Mouse (Mus musculus): ENCODE results near the gene Zfp553. TPM values are rescaled to one million over a fixed set of nuclear protein-coding genes. Genes with fewer than 3 reads are reported as not detected.

Gene Zfp553
- polyA plus RNA-seq (2016; fragmentation: Nextera tagmentation; extraction: Ambion mirVana): 79.4 and 82.0 TPM in 2 replicates

DNA sequence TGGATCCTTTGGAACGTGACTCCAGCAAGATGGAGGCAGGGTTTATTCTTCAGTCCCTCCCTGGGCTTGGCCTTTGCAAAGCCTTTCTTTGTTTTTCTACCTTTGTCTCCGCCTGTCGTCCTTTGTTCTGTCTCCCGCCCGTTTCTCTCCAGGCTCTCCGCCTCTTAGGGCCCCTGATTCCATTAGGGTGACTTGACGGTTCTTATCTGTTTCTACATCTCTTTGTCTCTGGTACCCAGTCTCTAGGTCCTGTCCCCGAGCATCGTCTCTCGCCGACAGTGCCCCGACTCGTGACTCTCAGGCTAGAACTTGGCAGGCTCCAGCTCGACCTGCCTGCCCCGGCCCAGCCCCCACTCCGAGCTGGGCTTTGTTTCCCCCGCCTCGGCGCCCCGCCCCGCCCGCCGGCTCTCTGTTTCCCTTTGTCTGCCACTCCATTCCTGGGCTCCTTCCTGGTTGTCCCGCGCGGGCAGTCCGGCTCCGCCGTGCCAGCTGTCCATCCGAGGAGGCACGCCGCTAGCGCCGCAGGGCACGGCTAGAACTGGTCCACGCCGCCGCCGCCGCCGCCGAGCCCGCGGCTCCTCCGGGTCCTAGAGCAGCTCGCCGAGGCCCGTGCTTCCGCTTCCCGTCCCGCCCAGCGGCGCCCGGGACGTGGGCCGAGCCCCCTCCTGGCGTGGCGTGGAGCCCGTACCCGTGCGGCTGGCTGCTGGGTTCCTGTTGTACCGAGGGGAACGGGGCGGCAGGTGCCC lies at the start of gene Zfp553, which contains the start of gene Sept1:
Gene Zfp553, plus strand, starts transcription at position 440 of the 746 bp plus-strand sequence.
Gene Sept1, minus strand, starts transcription at position 509 of the 746 bp plus-strand sequence.
- H3K27ac ChIP-seq (replicated peaks): peak within 1 kb of the TSS; percentile 100

DNA sequence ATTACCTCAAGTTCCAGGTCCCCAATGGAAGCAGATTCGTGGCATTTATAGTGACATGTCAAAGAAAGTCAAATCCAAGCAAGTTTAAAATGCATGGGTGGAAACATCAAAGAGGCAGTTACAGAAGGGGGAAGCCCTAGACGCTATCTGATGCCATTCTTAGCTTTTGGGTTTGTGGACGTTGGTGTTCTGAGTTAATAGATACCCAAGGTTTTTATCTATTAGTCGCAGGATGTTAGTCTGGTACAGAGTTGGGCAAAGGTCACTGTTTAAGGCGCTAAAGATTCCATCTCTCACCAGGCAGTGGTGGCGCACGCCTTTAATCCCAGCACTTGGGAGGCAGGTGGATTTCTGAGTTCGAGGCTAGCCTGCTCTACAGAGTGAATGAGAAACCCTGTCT lies 49.5 kb upstream of the Zfp553 start:
- Histone ChIP-seq H3K4me2 (replicated peaks) (no peak overlapping the region), H3K27ac (replicated peaks) (no peak overlapping the region), H3K4me3 (no peak overlapping the region), H3K27me3 (no peaks in the 10 kb centered on the region), H3K4me1 (no peaks in the 10 kb centered on the region), H3K9ac (replicated peaks) (no peak overlapping the region), H3K9me3 (no peaks in the 10 kb centered on the region), H3K36me3 (no peaks in the 10 kb centered on the region)
- WGBS: 78% methylated on average over 8 of the region's 8 CpGs
- no peak for ATAC-seq (ENCODE audit: low FRiP score, low read depth)

More for the DNA sequence above, at the start of gene Zfp553, which contains the start of gene Sept1:
- peaks cover 51% of the 10 kb centered on the region for H3K36me3 ChIP-seq
- H3K4me3 ChIP-seq: peak within 1 kb of the TSS; percentile 91
- peak within 1 kb of the TSS; percentile 94 for H3K9ac ChIP-seq (replicated peaks)
- H3K27me3 ChIP-seq: no peaks in the 10 kb centered on the region
- peak; percentile 91 for ATAC-seq (ENCODE audit: low FRiP score, low read depth)
- H3K4me1 ChIP-seq: peaks cover 31% of the 10 kb centered on the region
- under 1% methylated on average over 64 of the region's 64 CpGs for WGBS
- H3K9me3 ChIP-seq: no peaks in the 10 kb centered on the region
- peak within 1 kb of the TSS; percentile 84 for H3K4me2 ChIP-seq (replicated peaks)

- no peak overlapping the region for H3K4me3 ChIP-seq
- 81% methylated on average over 6 of the region's 6 CpGs for WGBS
- H3K27ac ChIP-seq (replicated peaks): no peak overlapping the region
- no peak overlapping the region for H3K9ac ChIP-seq (replicated peaks)
- H3K4me2 ChIP-seq (replicated peaks): no peak overlapping the region
- H3K27me3 ChIP-seq: no peaks in the 10 kb centered on the region
- no peaks in the 10 kb centered on the region for H3K36me3 ChIP-seq
- no peak for ATAC-seq (ENCODE audit: low FRiP score, low read depth)
- H3K9me3 ChIP-seq: no peaks in the 10 kb centered on the region
- no peaks in the 10 kb centered on the region for H3K4me1 ChIP-seq
Measured at GRCm38 (mm10) chr7:127183828-127184227, 49.0 kb upstream of the Zfp553 start.

DNA sequence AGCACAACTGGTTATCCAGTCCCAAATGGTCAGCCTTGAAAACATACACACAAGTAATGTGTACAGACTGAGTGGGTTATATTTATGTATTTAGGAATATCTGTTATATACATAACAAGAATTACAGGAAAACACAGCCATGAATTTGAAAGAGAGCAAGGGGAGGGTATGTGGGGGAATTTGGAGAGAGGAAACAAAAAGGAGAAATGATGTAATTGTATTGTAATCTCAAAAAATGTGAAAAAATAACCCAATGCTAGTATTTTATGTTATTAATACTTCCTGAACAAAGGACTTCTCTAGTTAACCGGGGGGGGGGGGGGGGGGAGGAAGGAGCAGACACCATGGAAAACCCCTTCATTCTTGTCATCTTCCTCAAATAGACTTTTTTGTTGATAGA lies 48.1 kb upstream of the Zfp553 start:
- WGBS: 67% methylated on average over 1 of the region's 1 CpGs
- Histone ChIP-seq H3K27ac (replicated peaks) (no peak overlapping the region), H3K36me3 (no peaks in the 10 kb centered on the region), H3K27me3 (no peaks in the 10 kb centered on the region), H3K9ac (replicated peaks) (no peak overlapping the region), H3K4me1 (no peaks in the 10 kb centered on the region), H3K4me2 (replicated peaks) (no peak overlapping the region), H3K4me3 (no peak overlapping the region), H3K9me3 (no peaks in the 10 kb centered on the region)
- ATAC-seq (ENCODE audit: low FRiP score, low read depth): no peak

GRCm38 (mm10) chr7:127185601-127186000 lies 47.3 kb upstream of the Zfp553 start:
- Histone ChIP-seq H3K4me1 (no peaks in the 10 kb centered on the region), H3K27me3 (no peaks in the 10 kb centered on the region), H3K36me3 (peaks cover 2% of the 10 kb centered on the region; the same call in 1 of the 2 replicates), H3K9me3 (no peaks in the 10 kb centered on the region), H3K4me2 (replicated peaks) (no peak overlapping the region), H3K27ac (replicated peaks) (no peak overlapping the region), H3K4me3 (no peak overlapping the region), H3K9ac (replicated peaks) (no peak overlapping the region)
- ATAC-seq (ENCODE audit: low FRiP score, low read depth): no peak
- WGBS: 72% methylated on average over 3 of the region's 3 CpGs

GRCm38 (mm10) chr7:127187351-127187750 lies 45.5 kb upstream of the Zfp553 start:
- ATAC-seq (ENCODE audit: low FRiP score, low read depth): no peak
- H3K36me3 ChIP-seq: peaks cover 18% of the 10 kb centered on the region
- no peak overlapping the region for H3K27ac ChIP-seq (replicated peaks)
- H3K4me1 ChIP-seq: no peaks in the 10 kb centered on the region
- no peak overlapping the region for H3K9ac ChIP-seq (replicated peaks)
- WGBS: 72% methylated on average over 10 of the region's 10 CpGs
- no peak overlapping the region for H3K4me3 ChIP-seq
- no peaks in the 10 kb centered on the region for H3K27me3 ChIP-seq
- no peak overlapping the region for H3K4me2 ChIP-seq (replicated peaks)
- H3K9me3 ChIP-seq: no peaks in the 10 kb centered on the region

GRCm38 (mm10) chr7:127188305-127189276 lies 44.3 kb upstream of the Zfp553 start:
- Histone ChIP-seq H3K9me3 (no peaks in the 10 kb centered on the region), H3K4me2 (replicated peaks) (no peak overlapping the region), H3K4me3 (no peak overlapping the region), H3K27ac (replicated peaks) (no peak overlapping the region), H3K9ac (replicated peaks) (no peak overlapping the region), H3K36me3 (peaks cover 30% of the 10 kb centered on the region), H3K4me1 (no peaks in the 10 kb centered on the region), H3K27me3 (no peaks in the 10 kb centered on the region)
- 85% methylated on average over 17 of the region's 17 CpGs for WGBS
- ATAC-seq (ENCODE audit: low FRiP score, low read depth): no peak

- ATAC-seq (ENCODE audit: low FRiP score, low read depth): no peak
- no peak overlapping the region for H3K4me2 ChIP-seq (replicated peaks)
Measured at GRCm38 (mm10) chr7:127190672-127191071, 42.2 kb upstream of the Zfp553 start.

DNA sequence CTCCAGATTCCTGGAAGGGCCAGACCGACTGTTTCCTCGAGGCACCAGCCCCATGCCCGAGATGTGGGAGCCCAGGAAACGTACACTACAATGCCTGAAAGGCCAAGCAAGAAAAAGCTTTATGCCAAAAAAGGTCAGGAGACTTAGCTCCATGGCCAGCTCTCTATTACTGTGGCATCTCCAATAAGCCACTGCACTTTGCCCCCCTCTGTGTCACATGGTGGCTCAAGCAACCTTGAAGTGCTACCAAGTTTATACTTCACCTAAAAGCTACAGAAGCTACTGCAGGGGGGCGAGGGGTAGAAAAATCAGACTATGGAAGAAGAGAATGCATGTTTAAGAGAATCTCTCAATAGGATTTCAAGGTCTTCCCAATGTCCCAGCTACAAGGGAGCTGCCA lies 39.9 kb upstream of the Zfp553 start:
- no peaks in the 10 kb centered on the region for H3K9me3 ChIP-seq
- no peak overlapping the region for H3K4me3 ChIP-seq
- no peak overlapping the region for H3K4me2 ChIP-seq (replicated peaks)
- ATAC-seq (ENCODE audit: low FRiP score, low read depth): no peak
- no peak overlapping the region for H3K9ac ChIP-seq (replicated peaks)
- H3K36me3 ChIP-seq: peaks cover 55% of the 10 kb centered on the region
- peaks cover 28% of the 10 kb centered on the region for H3K4me1 ChIP-seq
- no peak overlapping the region for H3K27ac ChIP-seq (replicated peaks)
- WGBS: 90% methylated on average over 5 of the region's 5 CpGs
- no peaks in the 10 kb centered on the region for H3K27me3 ChIP-seq

More at GRCm38 (mm10) chr7:127190672-127191071, 42.2 kb upstream of the Zfp553 start:
- H3K27me3 ChIP-seq: no peaks in the 10 kb centered on the region
- H3K9ac ChIP-seq (replicated peaks): no peak overlapping the region
- H3K27ac ChIP-seq (replicated peaks): no peak overlapping the region
- H3K4me3 ChIP-seq: no peak overlapping the region
- H3K36me3 ChIP-seq: peaks cover 42% of the 10 kb centered on the region
- WGBS: 89% methylated on average over 6 of the region's 6 CpGs
- peaks cover 16% of the 10 kb centered on the region for H3K4me1 ChIP-seq
- no peaks in the 10 kb centered on the region for H3K9me3 ChIP-seq

DNA sequence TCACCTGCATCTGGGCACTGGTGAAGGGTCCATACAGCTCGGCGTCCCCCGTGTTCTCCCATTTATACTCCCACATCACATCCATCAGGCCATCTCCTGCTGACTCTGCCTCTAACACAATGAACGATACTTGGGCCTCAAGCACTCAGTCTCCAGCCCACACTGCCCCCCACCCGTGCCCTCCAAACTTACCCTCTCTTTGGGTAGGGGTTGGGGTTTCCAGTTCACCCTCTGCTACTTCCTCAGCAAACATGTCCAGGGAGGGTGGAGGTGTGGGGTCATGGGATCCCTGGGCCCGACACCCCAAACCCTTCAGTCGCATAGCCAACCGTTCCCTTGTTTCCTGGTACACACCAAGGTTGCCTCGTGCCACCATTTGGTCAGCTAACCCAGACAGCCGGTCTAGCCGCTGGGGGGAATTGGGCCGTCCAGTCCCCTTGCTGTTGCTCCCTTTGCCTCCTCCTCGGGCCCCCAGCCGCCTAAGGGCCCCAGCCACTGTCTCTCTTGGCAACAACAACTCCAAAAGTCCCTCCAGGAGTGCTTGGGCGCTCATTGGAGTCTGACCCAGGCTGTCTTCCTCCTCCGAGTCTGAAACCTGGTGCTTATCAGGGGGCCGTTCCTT lies 38.7 kb upstream of the Zfp553 start:
- H3K4me2 ChIP-seq (replicated peaks): peak overlapping the region; percentile 86
- H3K9ac ChIP-seq (replicated peaks): peak overlapping the region; percentile 84
- WGBS: 94% methylated on average over 17 of the region's 17 CpGs
- peaks cover 66% of the 10 kb centered on the region for H3K36me3 ChIP-seq
- ATAC-seq (ENCODE audit: low FRiP score, low read depth): no peak
- no peaks in the 10 kb centered on the region for H3K27me3 ChIP-seq
- no peaks in the 10 kb centered on the region for H3K9me3 ChIP-seq
- peaks cover 28% of the 10 kb centered on the region for H3K4me1 ChIP-seq
- H3K27ac ChIP-seq (replicated peaks): no peak overlapping the region
- peak overlapping the region; percentile 86; the same call in 1 of the 2 replicates for H3K4me3 ChIP-seq

DNA sequence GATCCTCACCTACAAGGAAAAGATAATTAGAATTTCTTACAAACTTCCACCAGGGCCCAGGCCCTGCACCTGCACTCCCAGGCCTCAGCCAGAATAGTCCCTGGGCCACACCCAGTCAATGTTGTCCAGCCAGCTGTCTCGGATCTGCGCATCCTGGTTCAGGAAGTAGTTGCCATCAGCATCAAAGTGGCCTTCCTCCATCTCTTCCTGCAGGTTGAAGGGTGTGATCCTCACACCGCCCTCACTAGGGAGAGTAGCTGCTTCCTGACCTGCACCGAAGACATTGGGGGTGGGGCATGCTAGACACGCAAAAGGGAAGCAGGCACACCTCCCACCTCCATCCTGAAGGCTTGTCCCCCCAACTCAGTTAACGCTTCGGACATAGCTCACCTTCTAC lies 38.2 kb upstream of the Zfp553 start:
- 88% methylated on average over 7 of the region's 7 CpGs for WGBS
- Histone ChIP-seq H3K9ac (replicated peaks) (peak overlapping the region; percentile 84), H3K27ac (replicated peaks) (no peak overlapping the region), H3K4me1 (peaks cover 28% of the 10 kb centered on the region), H3K4me3 (peak overlapping the region; percentile 86), H3K4me2 (replicated peaks) (peak overlapping the region; percentile 86), H3K9me3 (no peaks in the 10 kb centered on the region), H3K36me3 (peaks cover 71% of the 10 kb centered on the region), H3K27me3 (no peaks in the 10 kb centered on the region)
- ATAC-seq (ENCODE audit: low FRiP score, low read depth): no peak
